Mouse (Mus musculus): ENCODE results near the gene Plcb1. TPM values are rescaled to one million over a fixed set of nuclear protein-coding genes. Genes with fewer than 3 reads are reported as not detected.

Gene Plcb1
- total RNA-seq (2015; ENCODE audit: low replicate concordance) (0.72 and 2.1 TPM in 2 replicates), total RNA-seq (2017; ENCODE audit: low replicate concordance) (1.0 TPM in 1 of 2 replicates, not detected in the other)

DNA sequence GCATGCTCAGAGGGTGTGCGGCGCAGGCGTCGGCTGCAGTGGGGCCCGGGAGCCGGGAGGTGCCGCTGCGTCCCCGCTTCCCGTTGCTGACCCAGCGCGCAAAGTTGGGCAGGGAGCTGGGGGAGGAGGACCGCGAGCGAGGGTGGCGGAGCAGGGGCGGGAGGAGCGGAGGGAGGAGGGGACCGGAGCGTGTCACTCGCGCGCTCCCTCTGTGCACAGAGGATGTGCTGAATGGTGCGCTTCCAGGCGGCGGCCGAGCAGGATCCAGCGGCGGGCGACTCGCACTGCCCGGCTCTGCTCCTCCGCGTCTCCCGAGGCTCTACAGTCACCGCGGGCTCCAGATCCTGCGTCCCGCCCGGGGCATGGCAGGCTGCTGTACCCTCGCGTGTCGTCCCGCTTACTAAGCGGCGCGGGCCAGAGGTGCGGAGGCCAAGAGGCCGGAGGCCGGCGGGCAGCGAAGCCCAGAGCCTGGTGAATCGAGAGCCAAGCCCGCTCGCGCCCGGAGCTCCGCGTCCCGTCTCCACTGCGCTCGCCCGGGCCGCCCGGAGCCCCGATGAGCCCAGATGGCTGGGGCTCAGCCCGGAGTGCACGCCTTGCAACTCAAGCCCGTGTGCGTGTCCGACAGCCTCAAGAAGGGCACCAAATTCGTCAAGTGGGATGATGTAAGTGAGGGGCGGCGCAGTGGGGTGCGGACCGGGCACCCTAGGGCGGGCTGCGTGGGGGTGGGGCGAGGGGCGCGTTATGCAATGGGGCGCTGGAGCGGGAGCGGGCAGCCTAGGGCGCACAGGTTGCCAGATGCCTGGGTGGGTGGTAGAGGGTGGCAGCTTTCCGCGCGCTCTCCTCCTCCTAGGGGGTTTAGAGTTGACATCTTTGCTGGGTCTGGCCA lies at the start of gene Plcb1:
Gene Plcb1, plus strand, starts transcription at position 98 of the 886 bp plus-strand sequence.
- ATAC-seq (replicated peaks; ENCODE audit: low FRiP score, poor library complexity, severe bottlenecking), result 0 out of 2 replicates have a peak, but pooled peaks have one; percentile 22

GRCm38 (mm10) chr2:134755537-134755936 lies 30.3 kb upstream of the Plcb1 start:
- ATAC-seq (replicated peaks; ENCODE audit: low FRiP score, poor library complexity, severe bottlenecking), result no peak

DNA sequence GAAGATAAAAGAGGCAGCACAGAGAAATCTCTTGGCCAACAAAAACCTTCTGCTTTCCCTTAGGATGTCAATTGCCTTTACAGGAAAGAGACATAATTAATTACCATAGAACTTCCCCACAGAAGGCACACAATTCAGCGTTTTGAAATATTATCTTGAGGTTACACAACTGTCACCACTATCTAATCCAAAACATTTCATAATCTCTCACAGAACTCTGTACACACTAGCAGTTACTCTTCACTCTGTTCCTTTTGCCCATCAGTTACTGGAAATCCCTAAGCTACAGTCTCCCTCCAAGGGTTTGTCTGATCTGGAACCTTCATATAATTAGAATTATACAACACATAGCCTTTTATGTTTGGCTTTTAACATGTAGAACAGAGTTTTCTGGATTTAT lies 29.8 kb upstream of the Plcb1 start:
- no peak for ATAC-seq (replicated peaks; ENCODE audit: low FRiP score, poor library complexity, severe bottlenecking)

- no peak for ATAC-seq (replicated peaks; ENCODE audit: low FRiP score, poor library complexity, severe bottlenecking)
Measured at GRCm38 (mm10) chr2:134761029-134761428, 24.8 kb upstream of the Plcb1 start.

- ATAC-seq (replicated peaks; ENCODE audit: low FRiP score, poor library complexity, severe bottlenecking), result 0 out of 2 replicates have a peak, but pooled peaks have one; percentile 59
Measured at GRCm38 (mm10) chr2:134763406-134763990, 22.4 kb upstream of the Plcb1 start.

DNA sequence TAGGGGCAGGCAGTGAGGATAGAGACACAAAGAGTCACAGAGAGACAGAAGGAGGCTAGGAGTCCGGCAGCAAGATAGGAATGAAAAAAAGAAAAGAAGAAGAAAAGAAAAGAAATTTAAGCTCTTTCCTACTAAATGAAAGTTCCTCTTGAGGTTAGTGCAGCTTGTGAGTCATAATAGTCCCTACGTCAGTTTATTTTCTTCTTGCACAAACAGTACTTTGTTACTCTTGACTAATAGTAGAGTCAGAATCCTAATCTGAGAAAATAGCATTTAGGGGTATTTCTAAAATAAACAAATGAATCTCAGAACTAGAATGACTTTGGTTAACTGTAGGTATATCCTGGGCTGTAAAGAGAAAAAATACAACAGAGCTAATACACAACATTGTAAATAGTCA lies 21.4 kb upstream of the Plcb1 start:
- ATAC-seq (replicated peaks; ENCODE audit: low FRiP score, poor library complexity, severe bottlenecking), result no peak

- ATAC-seq (replicated peaks; ENCODE audit: low FRiP score, poor library complexity, severe bottlenecking), result no peak
Measured at GRCm38 (mm10) chr2:134779826-134780225, 6.0 kb upstream of the Plcb1 start.

GRCm38 (mm10) chr2:134780316-134780715 lies 5.6 kb upstream of the Plcb1 start:
- ATAC-seq (replicated peaks; ENCODE audit: low FRiP score, poor library complexity, severe bottlenecking), result no peak

DNA sequence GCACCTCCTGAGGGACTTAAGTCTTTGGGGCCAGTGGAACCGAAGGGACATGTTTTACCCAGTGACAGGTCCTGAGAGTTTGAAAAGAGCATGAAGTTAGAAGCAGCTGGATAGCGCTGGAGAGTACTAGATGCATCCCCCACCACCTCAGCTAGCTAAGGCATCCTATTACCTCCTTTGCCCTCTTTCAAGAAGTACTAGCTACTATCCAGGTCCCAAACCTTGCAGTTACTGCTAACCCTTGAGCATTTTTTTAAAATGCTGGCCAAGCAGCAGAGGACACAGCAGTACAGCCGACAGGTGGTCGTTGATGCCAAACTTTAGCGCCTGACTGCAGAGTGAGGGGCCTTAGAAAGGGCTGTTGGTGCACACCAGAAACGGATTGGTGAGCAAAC lies 986 bp downstream of the Plcb1 start:
- ATAC-seq (replicated peaks; ENCODE audit: low FRiP score, poor library complexity, severe bottlenecking), result no peak

DNA sequence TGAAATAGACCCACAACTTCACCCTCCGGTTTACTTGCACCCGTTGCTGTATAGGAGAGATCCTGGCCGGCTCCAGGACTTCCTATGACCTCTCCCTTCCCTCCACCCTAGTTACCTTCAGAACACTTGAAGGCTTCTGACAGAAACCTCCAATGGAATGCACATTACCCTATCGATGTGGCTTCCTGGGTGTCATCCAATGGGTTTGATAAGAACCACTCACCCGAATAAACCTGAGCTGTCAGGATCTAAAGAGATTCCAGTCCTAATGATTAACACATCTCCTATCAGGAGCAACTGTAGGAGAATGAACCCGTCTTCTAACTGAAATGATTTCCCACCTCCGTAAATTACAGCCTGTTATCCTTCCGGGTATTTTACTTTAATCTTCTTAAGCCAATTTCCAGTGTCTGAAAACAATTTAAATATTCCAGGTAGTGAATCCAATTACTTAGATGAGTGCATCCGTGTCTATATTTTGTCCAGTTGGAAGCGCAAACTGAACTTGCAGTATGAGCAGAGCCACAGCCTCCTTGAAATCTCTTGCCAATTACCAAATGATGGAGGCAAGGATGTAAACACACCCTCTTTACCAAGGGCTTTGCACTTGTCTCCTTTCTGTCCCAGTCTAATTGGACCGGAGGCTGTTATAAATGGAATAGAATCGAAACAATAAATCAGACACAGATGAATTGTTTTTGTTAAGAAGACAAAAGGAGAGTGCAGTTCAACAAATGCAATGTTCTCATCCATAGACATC lies 1.6 kb downstream of the Plcb1 start:
- ATAC-seq (replicated peaks; ENCODE audit: low FRiP score, poor library complexity, severe bottlenecking), result no peak

DNA sequence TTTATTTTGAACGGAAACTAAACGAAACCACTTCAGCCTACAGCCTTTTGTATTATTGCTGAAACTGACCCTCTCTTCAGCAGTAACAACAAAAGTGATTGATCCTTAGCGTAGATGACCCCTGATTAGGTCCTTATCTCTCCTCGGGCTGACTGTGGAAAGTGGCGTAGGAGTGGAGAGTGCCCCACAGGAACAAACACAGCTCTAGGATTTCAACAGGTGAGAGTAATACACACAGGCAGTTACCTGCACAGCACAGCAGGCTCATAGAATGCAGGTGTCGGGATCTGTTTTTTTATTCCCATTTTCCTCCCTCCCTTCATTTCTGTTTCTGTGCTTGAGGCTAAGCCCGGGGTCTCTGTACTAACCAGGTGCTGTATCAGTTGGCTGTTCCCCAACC lies 7.1 kb downstream of the Plcb1 start:
- no peak for ATAC-seq (replicated peaks; ENCODE audit: low FRiP score, poor library complexity, severe bottlenecking)

- no peak for ATAC-seq (replicated peaks; ENCODE audit: low FRiP score, poor library complexity, severe bottlenecking)
Measured at GRCm38 (mm10) chr2:134800226-134800625, 14.4 kb downstream of the Plcb1 start.

DNA sequence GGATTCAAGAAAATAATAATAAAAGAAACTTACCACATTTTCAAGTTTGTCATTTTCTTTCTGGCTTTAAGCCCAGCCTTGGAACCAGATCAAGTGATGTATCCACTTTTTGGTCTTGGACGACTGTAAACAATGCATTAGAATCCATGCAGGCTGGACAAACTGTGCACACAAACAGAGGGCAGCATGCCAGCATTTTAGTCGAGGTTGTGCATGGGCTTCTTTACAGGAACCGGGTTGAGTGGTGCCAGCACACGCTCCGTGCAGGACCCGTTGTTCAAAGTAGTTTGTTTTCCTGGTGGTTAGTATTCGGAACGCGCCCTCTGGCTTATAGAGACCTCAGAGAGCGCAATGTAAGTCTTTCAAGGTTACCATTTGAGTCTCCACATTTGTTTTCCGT lies 30.5 kb downstream of the Plcb1 start:
- ATAC-seq (replicated peaks; ENCODE audit: low FRiP score, poor library complexity, severe bottlenecking), result no peak

GRCm38 (mm10) chr2:134817058-134817840 lies 31.4 kb downstream of the Plcb1 start:
- no peak for ATAC-seq (replicated peaks; ENCODE audit: low FRiP score, poor library complexity, severe bottlenecking)

DNA sequence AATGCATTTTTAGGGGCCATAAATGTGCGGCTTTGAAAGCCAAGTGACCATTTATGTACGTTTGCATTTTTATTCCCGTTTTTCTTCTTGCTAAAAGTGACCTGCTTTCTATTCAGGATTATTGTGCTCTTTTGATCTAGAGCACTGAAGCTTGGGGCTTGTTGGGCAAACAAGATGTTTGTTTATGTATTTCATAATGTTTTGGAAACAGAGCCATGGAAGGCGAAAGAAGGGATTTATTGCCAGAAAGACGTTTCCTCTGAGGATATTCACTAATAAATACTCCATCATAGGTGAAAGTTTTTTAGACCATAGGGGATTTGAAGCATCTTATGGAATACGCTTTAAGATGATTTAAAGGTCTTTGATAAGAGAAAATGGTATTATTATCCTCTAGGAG lies 35.3 kb downstream of the Plcb1 start:
- no peak for ATAC-seq (replicated peaks; ENCODE audit: low FRiP score, poor library complexity, severe bottlenecking)

- ATAC-seq (replicated peaks; ENCODE audit: low FRiP score, poor library complexity, severe bottlenecking), result no peak
Measured at GRCm38 (mm10) chr2:134825645-134826044, 39.8 kb downstream of the Plcb1 start.

DNA sequence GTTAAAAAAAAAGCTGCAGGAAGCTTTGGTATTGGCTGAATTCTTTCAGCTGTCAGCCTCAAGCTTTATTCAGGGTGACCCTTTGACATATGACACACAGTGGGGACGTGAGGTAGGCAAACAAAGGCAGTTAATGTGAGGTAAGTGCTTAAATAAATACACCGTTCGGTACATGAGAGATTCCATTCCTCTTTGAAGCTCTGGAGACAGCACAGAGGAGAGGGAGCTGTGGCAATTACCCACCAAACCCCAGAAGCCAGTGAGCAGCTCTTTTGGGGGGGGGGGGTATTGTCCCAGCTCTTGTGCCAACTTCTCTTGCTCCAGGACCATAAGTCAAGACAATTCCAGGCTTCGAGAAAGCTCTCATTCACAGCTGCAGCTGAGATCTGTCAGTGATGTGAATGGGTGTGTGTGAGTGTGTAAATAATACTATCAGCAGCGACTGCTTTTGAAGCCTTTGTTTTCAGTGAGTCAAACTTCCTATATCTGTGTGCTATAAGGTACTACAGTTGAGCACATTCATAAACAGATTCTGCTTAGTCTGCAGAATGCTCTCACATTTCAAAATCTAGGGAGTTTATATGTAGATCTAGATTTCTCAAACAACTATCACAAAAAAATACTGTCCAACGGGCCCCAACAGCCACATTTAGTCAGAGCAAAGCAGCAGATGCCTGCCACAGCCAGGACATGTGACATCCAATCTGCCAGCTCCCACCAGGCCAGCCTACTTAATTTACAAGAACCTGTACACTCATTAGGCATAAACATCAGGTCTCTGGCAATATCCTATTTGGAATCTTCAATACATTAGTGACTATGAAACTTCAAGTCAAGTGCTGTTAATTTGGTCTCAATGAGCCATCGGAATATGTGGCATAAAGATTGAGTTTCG lies 40.5 kb downstream of the Plcb1 start:
- ATAC-seq (replicated peaks; ENCODE audit: low FRiP score, poor library complexity, severe bottlenecking), result no peak

- no peak for ATAC-seq (replicated peaks; ENCODE audit: low FRiP score, poor library complexity, severe bottlenecking)
Measured at GRCm38 (mm10) chr2:134827778-134828487, 42.1 kb downstream of the Plcb1 start.
